Mouse (Mus musculus): Measurements from ENCODE around the gene Ier3. TPM values are rescaled to one million over a fixed set of nuclear protein-coding genes. Genes with fewer than 3 reads are reported as not detected.

Ier3 gene
- polyA plus RNA-seq, 1 experiment: 11.2 TPM

GRCm38 (mm10) chr17:35866281-35866831 lies 44.9 kb downstream of the Ier3 start:
- peak in 1 of 2 experiments; percentile 23 for DNase-seq (ENCODE audit: extremely low spot score in 1 of 2, low spot score in 1 of 2)

DNA sequence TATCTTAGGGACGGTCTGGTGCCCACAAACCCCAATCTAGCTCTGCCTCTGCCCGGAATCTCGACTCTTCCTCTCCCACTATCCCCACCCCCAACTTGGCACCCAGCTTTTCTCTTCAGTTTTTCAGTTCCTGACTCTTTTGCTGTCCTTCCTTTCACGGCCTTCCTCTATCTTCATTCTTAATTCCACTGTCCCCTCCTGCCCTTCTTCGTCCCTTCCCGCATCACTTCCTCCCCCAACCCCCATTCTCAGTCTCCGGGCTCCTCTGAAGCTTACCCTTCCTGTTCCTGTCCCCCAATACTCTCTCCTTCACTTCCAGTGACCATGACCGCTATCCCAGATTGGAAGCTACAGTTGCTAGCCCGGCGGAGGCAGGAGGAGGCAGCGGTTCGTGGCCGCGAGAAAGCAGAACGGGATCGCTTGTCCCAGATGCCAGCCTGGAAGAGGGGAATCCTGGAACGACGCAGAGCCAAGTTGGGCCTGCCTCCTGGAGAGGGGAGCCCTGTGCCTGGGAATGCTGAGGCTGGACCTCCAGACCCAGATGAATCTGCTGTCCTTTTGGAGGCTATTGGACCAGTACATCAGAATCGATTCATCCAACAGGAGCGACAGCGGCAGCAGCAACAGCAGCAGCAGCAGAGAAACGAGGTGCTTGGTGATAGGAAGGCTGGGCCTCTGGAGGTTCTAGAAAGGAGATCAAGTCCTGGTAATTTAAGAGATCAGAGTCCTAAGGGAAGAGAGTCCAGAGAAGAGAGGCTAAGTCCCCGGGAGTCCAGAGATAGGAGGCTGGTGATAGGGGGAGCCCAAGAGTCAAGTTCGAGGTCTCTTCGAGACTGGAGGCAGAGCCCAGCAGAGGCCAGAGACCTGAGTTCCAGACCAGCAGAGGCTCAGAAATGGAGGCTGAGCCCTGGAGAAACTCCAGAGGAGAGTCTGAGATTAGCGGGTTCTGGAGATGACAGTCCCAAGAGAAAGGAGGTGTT lies 45.7 kb downstream of the Ier3 start:
- peak in 1 of 2 experiments; percentile 30 for DNase-seq (ENCODE audit: extremely low spot score in 1 of 2, low spot score in 1 of 2)

DNA sequence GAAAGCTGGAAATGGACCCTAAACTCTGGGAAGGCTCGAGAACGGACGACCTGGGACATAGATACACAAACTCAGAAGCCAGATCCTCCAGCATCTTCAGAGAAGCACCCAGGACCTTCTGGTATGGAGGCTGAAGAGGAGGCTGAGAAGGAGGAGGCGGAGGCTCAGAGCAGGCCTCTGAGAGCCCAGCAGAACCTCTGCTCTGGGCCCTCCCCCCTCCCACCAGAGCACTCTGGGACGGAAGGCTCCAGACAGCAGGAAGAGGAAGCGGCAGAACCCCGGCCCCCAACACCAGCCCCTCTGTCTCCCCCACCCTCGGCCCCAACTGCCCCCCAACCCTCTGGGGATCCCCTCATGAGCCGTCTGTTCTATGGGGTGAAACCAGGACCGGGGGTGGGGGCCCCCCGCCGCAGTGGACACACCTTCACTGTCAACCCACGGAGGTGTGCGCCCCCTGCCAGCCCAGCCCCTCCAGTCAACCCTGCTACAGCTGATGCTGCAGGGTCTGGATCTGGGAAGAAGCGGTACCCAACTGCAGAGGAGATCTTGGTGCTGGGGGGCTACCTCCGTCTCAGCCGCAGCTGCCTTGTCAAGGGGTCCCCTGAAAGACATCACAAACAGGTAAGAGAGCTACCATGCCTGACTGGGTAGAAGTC lies 46.8 kb downstream of the Ier3 start:
- no peak for DNase-seq (ENCODE audit: extremely low spot score in 1 of 2, low spot score in 1 of 2)

DNA sequence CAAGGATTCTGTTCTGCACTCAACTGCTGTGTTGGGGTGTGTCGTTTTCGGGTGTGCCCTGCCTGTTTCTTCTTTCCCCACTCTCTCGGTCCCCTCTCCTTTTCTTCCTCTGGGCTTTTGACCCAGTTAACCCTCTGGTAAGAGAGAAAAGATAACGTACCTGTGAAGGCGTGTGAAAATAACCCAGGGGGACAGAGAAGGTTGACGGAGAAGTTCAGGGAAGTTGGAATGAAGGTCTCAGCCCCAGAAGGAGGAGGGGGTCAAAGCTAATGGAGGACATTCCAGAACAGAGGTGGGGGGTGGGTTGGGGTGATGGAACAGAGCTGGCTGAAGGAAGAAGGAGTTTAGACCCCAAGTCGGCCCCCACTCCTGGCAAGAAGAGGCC lies 47.5 kb downstream of the Ier3 start:
- no peak for DNase-seq (ENCODE audit: extremely low spot score in 1 of 2, low spot score in 1 of 2)

GRCm38 (mm10) chr17:35869346-35870067 lies 48.0 kb downstream of the Ier3 start:
- DNase-seq (ENCODE audit: extremely low spot score in 1 of 2, low spot score in 1 of 2): no peak

- DNase-seq (ENCODE audit: extremely low spot score in 1 of 2, low spot score in 1 of 2): peak in 1 of 2 experiments; percentile 24
These were observed 48.8 kb downstream of the Ier3 start for GRCm38 (mm10) chr17:35870151-35870883.

DNA sequence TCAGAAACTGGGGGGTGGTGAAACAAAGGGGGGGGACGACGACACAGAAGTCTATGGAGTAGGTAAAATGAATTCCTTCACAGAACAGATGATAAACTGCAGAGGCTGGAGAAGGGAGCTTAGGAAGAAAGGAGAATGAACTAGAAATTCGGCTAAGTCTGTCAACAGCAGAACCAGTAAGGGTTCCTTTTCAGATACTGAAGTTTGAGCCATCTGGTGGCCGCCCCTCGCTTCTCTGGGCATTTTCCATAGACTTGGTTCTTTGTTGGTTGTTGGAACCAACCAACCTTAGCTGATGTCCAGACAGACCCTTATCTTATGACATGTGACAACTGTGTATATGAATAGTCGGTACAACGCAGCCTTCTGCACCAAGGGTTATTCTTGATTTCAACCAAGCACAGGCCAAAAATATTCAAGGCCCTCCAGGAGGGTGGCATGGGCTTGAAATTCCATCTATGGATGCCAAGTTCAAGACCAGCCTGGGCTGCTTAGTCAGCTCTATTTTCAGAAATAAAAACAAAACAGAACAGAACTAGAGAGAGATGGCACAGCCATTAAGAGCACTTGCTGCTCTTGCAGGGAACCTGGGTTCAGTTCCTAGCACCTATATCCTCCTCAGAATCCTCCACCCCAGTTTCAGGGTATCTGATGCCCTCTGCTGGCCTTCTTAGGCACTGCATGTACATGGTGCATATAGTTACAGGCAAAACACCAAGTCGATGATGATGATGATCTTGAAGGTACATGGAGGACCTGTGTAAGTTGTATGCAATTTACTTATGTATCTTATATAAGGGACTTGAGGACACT lies 49.6 kb downstream of the Ier3 start:
- DNase-seq (ENCODE audit: extremely low spot score in 1 of 2, low spot score in 1 of 2): no peak

Other genes with a start within 250 kb of the Ier3 start
- not detected in 2 replicates for gene Sfta2, start 220.1 kb upstream of the Ier3 start, polyA plus RNA-seq (2012; rRNA removed)
- 0.06 TPM in 2 replicates for gene Gm9573, start 195.0 kb upstream of the Ier3 start, polyA plus RNA-seq (2012; rRNA removed)
- gene Mucl3, start 178.0 kb upstream of the Ier3 start, polyA plus RNA-seq (2012; rRNA removed): 0.08 TPM in 1 of 2 replicates, not detected in the other
- gene Vars2, start 154.1 kb upstream of the Ier3 start, polyA plus RNA-seq (2012; rRNA removed): 34.1 and 36.7 TPM in 2 replicates
- 26.2 and 26.6 TPM in 2 replicates for gene Gtf2h4, start 147.9 kb upstream of the Ier3 start, polyA plus RNA-seq (2012; rRNA removed)
- 46.6 and 46.8 TPM in 2 replicates for gene Ddr1, start 117.1 kb upstream of the Ier3 start, polyA plus RNA-seq (2012; rRNA removed)
- 178 and 209 TPM in 2 replicates for gene Flot1, start 1.5 kb downstream of the Ier3 start, polyA plus RNA-seq (2012; rRNA removed)
- 447 and 519 TPM in 2 replicates for gene Tubb5, start 16.6 kb downstream of the Ier3 start, polyA plus RNA-seq (2012; rRNA removed)
- gene Mdc1, start 19.8 kb downstream of the Ier3 start, polyA plus RNA-seq (2012; rRNA removed): 9.9 and 11.0 TPM in 2 replicates
- gene Nrm, start 39.6 kb downstream of the Ier3 start, polyA plus RNA-seq (2012; rRNA removed): 8.8 and 9.0 TPM in 2 replicates
- 12.6 and 13.0 TPM in 2 replicates for gene Ppp1r18, start 43.9 kb downstream of the Ier3 start, polyA plus RNA-seq (2012; rRNA removed)
- gene Dhx16, start 58.1 kb downstream of the Ier3 start, polyA plus RNA-seq (2012; rRNA removed): 42.6 and 50.6 TPM in 2 replicates
- 107 and 119 TPM in 2 replicates for gene 2310061I04Rik, start 75.7 kb downstream of the Ier3 start, polyA plus RNA-seq (2012; rRNA removed)
- 103 and 109 TPM in 2 replicates for gene Atat1, start 88.4 kb downstream of the Ier3 start, polyA plus RNA-seq (2012; rRNA removed)
- 54.6 and 55.9 TPM in 2 replicates for gene Mrps18b, start 94.7 kb downstream of the Ier3 start, polyA plus RNA-seq (2012; rRNA removed)
- 39.2 and 39.3 TPM in 2 replicates for gene Ppp1r10, start 94.8 kb downstream of the Ier3 start, polyA plus RNA-seq (2012; rRNA removed)
- 96.8 and 101 TPM in 2 replicates for gene Abcf1, start 148.1 kb downstream of the Ier3 start, polyA plus RNA-seq (2012; rRNA removed)
- 132 and 136 TPM in 2 replicates for gene Gnl1, start 158.2 kb downstream of the Ier3 start, polyA plus RNA-seq (2012; rRNA removed)
- 53.1 and 53.2 TPM in 2 replicates for gene Prr3, start 158.6 kb downstream of the Ier3 start, polyA plus RNA-seq (2012; rRNA removed)
- 2.0 TPM in 2 replicates for gene H2-T24, start 198.9 kb downstream of the Ier3 start, polyA plus RNA-seq (2012; rRNA removed)
- gene H2-T23, start 211.2 kb downstream of the Ier3 start, polyA plus RNA-seq (2012; rRNA removed): 19.8 and 22.8 TPM in 2 replicates
- gene H2-T22, start 221.1 kb downstream of the Ier3 start, polyA plus RNA-seq (2012; rRNA removed): 21.6 and 23.0 TPM in 2 replicates
- not detected in 2 replicates for gene Gm6034, start 221.3 kb downstream of the Ier3 start, polyA plus RNA-seq (2012; rRNA removed)
- 0.18 and 0.99 TPM in 2 replicates for gene Gm11127, start 236.7 kb downstream of the Ier3 start, polyA plus RNA-seq (2012; rRNA removed)